Mouse (Mus musculus): ENCODE results near the gene Tut4.

Gene Tut4

GRCm38 (mm10) chr4:108503023-108503422 lies 43.8 kb downstream of the Tut4 start:
- DNase-seq (ENCODE audit: low spot score): no peak

- DNase-seq (ENCODE audit: low spot score): no peak
Measured at GRCm38 (mm10) chr4:108539701-108540100, 80.5 kb downstream of the Tut4 start.

- no peak for DNase-seq (ENCODE audit: low spot score)
Measured at GRCm38 (mm10) chr4:108565026-108565425, 105.8 kb downstream of the Tut4 start.

GRCm38 (mm10) chr4:108572644-108573043 lies 113.4 kb downstream of the Tut4 start:
- no peak for DNase-seq (ENCODE audit: low spot score)

GRCm38 (mm10) chr4:108578840-108579742 lies 119.9 kb downstream of the Tut4 start, which contains the start of the genes Prpf38a and Orc1:
Gene Prpf38a (minus strand): TSS chr4:108579336.
Gene Orc1 (plus strand): TSS chr4:108579423.
- DNase-seq (ENCODE audit: low spot score): peak; percentile 99

- DNase-seq (ENCODE audit: low spot score): no peak
Measured at GRCm38 (mm10) chr4:108579743-108580411, 120.7 kb downstream of the Tut4 start.

- no peak for DNase-seq (ENCODE audit: low spot score)
Measured at GRCm38 (mm10) chr4:108593376-108593775, 134.2 kb downstream of the Tut4 start.

GRCm38 (mm10) chr4:108595785-108596184 lies 136.6 kb downstream of the Tut4 start:
- DNase-seq (ENCODE audit: low spot score): no peak

- DNase-seq (ENCODE audit: low spot score): no peak
Measured at GRCm38 (mm10) chr4:108598306-108598705, 139.1 kb downstream of the Tut4 start.

- no peak for DNase-seq (ENCODE audit: low spot score)
Measured at GRCm38 (mm10) chr4:108601870-108602269, 142.6 kb downstream of the Tut4 start.

- no peak for DNase-seq (ENCODE audit: low spot score)
Measured at GRCm38 (mm10) chr4:108608651-108609050, 149.4 kb downstream of the Tut4 start.
